Mouse (Mus musculus) CH12.LX (cell line): ENCODE results near the gene Cxcl5. TPM values are rescaled to one million over a fixed set of nuclear protein-coding genes. Genes with fewer than 3 reads are reported as not detected.

Experiments
- DNase-seq: peaks from one replicate; pipeline ENCODE4 v3.0.0-alpha.2; 2013; ENCODE audit errors: extremely low read depth
- H3K27ac ChIP-seq: 2 replicates; pipeline ENCODE4 v1.5.1; 2012; ENCODE audit warnings: low read depth, mild to moderate bottlenecking, control low read depth, moderate library complexity; ENCODE audit not compliant: insufficient read depth
- H3K27me3 ChIP-seq: replicated peaks from 2 replicates; pipeline ENCODE3; 2012; ENCODE audit warnings: inconsistent platforms
- H3K36me3 ChIP-seq, 2 experiments: replicated peaks in 1 of 2; 2 replicates each; pipeline versions ENCODE3 to v1.6.1; 2012; ENCODE audit warnings: inconsistent platforms in 1 of 2, low read length in 1 of 2, mild to moderate bottlenecking in 1 of 2, mixed read lengths in 1 of 2, moderate library complexity in 1 of 2; ENCODE audit not compliant: control insufficient read depth in 1 of 2, insufficient read depth in 1 of 2
- H3K4me1 ChIP-seq, 2 experiments: 2 replicates each; pipeline ENCODE4 v1.6.1; 2012; ENCODE audit warnings: inconsistent platforms in 1 of 2, moderate library complexity in 1 of 2; ENCODE audit not compliant: insufficient read depth in 2 of 2, control insufficient read depth in 1 of 2
- H3K4me2 ChIP-seq: 2 replicates; pipeline ENCODE4 v1.6.1; 2012; ENCODE audit warnings: low read depth, mild to moderate bottlenecking, control low read depth; ENCODE audit not compliant: poor library complexity, insufficient read depth, severe bottlenecking
- H3K4me3 ChIP-seq, 3 experiments: fragments of 150-350 bp in 1 of 3; sonication (generic) in 1 of 3; replicated peaks in 1 of 3; 2 replicates each; pipeline versions ENCODE3 to v1.5.1; 2011 to 2012; ENCODE audit warnings: low read depth in 2 of 3, low read length in 2 of 3, mild to moderate bottlenecking in 2 of 3, moderate library complexity in 2 of 3, control low read depth in 1 of 3, improper control_type of control experiment in 1 of 3, inconsistent platforms in 1 of 3, mixed read lengths in 1 of 3; ENCODE audit not compliant: poor library complexity in 1 of 3
- H3K79me2 ChIP-seq: replicated peaks from 2 replicates; pipeline ENCODE4 v1.6.1; 2012; ENCODE audit warnings: mild to moderate bottlenecking, moderate library complexity; ENCODE audit not compliant: control insufficient read depth, poor library complexity, insufficient read depth, severe bottlenecking; ENCODE audit errors: extremely low read depth
- H3K9ac ChIP-seq: 2 replicates; pipeline ENCODE4 v1.6.1; 2012; ENCODE audit warnings: low read depth, mild to moderate bottlenecking, control low read depth, moderate library complexity; ENCODE audit not compliant: insufficient read depth
- H3K9me3 ChIP-seq: replicated peaks from 2 replicates; pipeline ENCODE3; 2012; ENCODE audit warnings: low read length, inconsistent platforms, mixed read lengths
- CHD2 ChIP-seq: IDR thresholded peaks from 2 replicates; pipeline ENCODE4 v1.6.1; 2011; ENCODE audit warnings: low read length, improper control_type of control experiment
- E2F4 ChIP-seq: IDR thresholded peaks from 2 replicates; pipeline ENCODE4 v1.6.1; 2011; ENCODE audit warnings: low read depth, low read length, improper control_type of control experiment; ENCODE audit not compliant: insufficient replicate concordance
- EP300 ChIP-seq: IDR thresholded peaks from 2 replicates; pipeline ENCODE4 v1.6.1; 2011; ENCODE audit warnings: low read length, improper control_type of control experiment
- ETS1 ChIP-seq: conservative IDR thresholded peaks from 2 replicates; pipeline ENCODE4 v1.6.1; 2012; ENCODE audit warnings: low read depth, mild to moderate bottlenecking, inconsistent platforms, low read length, improper control_type of control experiment, moderate library complexity
- HCFC1 ChIP-seq: IDR thresholded peaks from 2 replicates; pipeline ENCODE4 v1.6.1; 2012; ENCODE audit warnings: low read depth, mild to moderate bottlenecking, inconsistent platforms, low read length, improper control_type of control experiment
- IRF4 ChIP-seq: IDR thresholded peaks from 2 replicates; pipeline ENCODE4 v1.6.1; 2014; ENCODE audit warnings: low read depth, mild to moderate bottlenecking, inconsistent platforms, low read length, improper control_type of control experiment
- MAFK ChIP-seq: IDR thresholded peaks from 2 replicates; pipeline ENCODE4 v1.6.1; 2011; ENCODE audit warnings: low read length, improper control_type of control experiment; ENCODE audit not compliant: insufficient replicate concordance
- MAX ChIP-seq: IDR thresholded peaks from 2 replicates; pipeline ENCODE4 v1.6.1; 2011; ENCODE audit warnings: low read length, improper control_type of control experiment
- MAZ ChIP-seq: IDR thresholded peaks from 2 replicates; pipeline ENCODE4 v1.6.1; 2012; ENCODE audit warnings: low read depth, mild to moderate bottlenecking, inconsistent platforms, low read length, improper control_type of control experiment, moderate library complexity
- MEF2A ChIP-seq: IDR thresholded peaks from 2 replicates; pipeline ENCODE4 v1.6.1; 2014; ENCODE audit warnings: low read depth, mild to moderate bottlenecking, inconsistent platforms, low read length, improper control_type of control experiment, borderline replicate concordance
- MYC ChIP-seq: IDR thresholded peaks from 2 replicates; pipeline ENCODE4 v1.6.1; 2011; ENCODE audit warnings: low read depth, mild to moderate bottlenecking, improper control_type of control experiment, low read length
- NELFE ChIP-seq: IDR thresholded peaks from 2 replicates; pipeline ENCODE4 v1.6.1; 2011; ENCODE audit warnings: low read depth, low read length, improper control_type of control experiment
- POLR2A ChIP-seq: IDR thresholded peaks from 2 replicates; pipeline ENCODE4 v1.6.1; 2011; ENCODE audit warnings: low read depth, mild to moderate bottlenecking, improper control_type of control experiment, low read length
- RAD21 ChIP-seq: IDR thresholded peaks from 2 replicates; pipeline ENCODE4 v1.6.1; 2011; ENCODE audit warnings: low read depth, mild to moderate bottlenecking, low read length, improper control_type of control experiment, moderate library complexity
- SIN3A ChIP-seq: IDR thresholded peaks from 2 replicates; pipeline ENCODE4 v1.6.1; 2012; ENCODE audit warnings: low read length, improper control_type of control experiment, inconsistent platforms
- SMC3 ChIP-seq: IDR thresholded peaks from 2 replicates; pipeline ENCODE4 v1.6.1; 2011; ENCODE audit warnings: low read depth, low read length, improper control_type of control experiment
- TBP ChIP-seq: conservative IDR thresholded peaks from 2 replicates; pipeline ENCODE4 v1.6.1; 2011; ENCODE audit warnings: low read depth, low read length, improper control_type of control experiment
- UBTF ChIP-seq: IDR thresholded peaks from 2 replicates; pipeline ENCODE4 v1.6.1; 2012; ENCODE audit warnings: low read depth, mild to moderate bottlenecking, inconsistent platforms, low read length, improper control_type of control experiment, moderate library complexity
- USF1 ChIP-seq: IDR thresholded peaks from 2 replicates; pipeline ENCODE4 v1.6.1; 2014; ENCODE audit warnings: low read depth, mild to moderate bottlenecking, inconsistent platforms, low read length, improper control_type of control experiment
- USF2 ChIP-seq: conservative IDR thresholded peaks from 2 replicates; pipeline ENCODE4 v1.6.1; 2011; ENCODE audit warnings: low read depth, low read length, improper control_type of control experiment
- ZNF384 ChIP-seq: IDR thresholded peaks from 2 replicates; pipeline ENCODE4 v1.6.1; 2012; ENCODE audit warnings: low read depth, low read length, improper control_type of control experiment, inconsistent platforms
- dilution Hi-C: fragments of 300-500 bp; cut with MboI; formaldehyde crosslinking; loops from 2 replicates; pipeline ENCODE4 v1.14.3; 2020; ENCODE audit warnings: low sequenced_read_pairs; ENCODE audit not compliant: extremely low pct_unique_long_range_greater_than_20kb, extremely low pct_ligation_motif_present
- in situ Hi-C: fragments of 300-500 bp; cut with MboI; formaldehyde crosslinking; loops from 3 replicates; pipeline ENCODE4 v1.14.3; 2019; ENCODE audit warnings: low sequenced_read_pairs, low pct_ligation_motif_present, low pct_unique_long_range_greater_than_20kb, mixed read lengths
- polyA plus RNA-seq: library from polyadenylated mRNA; unstranded; fragments of >175 nt; gene quantifications from 2 replicates; pipeline ENCODE4 v1.2.1, GENCODE M21; 2012; ENCODE audit warnings: low read depth; ENCODE audit not compliant: insufficient read length
- total RNA-seq, 2 experiments: library from RNA; depleted of rRNA; stranded (reverse); fragments of 300-350 nt in 1 of 2; fragments of >200 nt in 1 of 2; gene quantifications; 2 replicates each; pipeline ENCODE4 v1.2.3; 2012 to 2014

Gene Cxcl5
- total RNA-seq (2012; rRNA removed): not detected in 2 replicates
- total RNA-seq (2014; rRNA removed): not detected in 2 replicates
- not detected in 2 replicates for polyA plus RNA-seq

DNA sequence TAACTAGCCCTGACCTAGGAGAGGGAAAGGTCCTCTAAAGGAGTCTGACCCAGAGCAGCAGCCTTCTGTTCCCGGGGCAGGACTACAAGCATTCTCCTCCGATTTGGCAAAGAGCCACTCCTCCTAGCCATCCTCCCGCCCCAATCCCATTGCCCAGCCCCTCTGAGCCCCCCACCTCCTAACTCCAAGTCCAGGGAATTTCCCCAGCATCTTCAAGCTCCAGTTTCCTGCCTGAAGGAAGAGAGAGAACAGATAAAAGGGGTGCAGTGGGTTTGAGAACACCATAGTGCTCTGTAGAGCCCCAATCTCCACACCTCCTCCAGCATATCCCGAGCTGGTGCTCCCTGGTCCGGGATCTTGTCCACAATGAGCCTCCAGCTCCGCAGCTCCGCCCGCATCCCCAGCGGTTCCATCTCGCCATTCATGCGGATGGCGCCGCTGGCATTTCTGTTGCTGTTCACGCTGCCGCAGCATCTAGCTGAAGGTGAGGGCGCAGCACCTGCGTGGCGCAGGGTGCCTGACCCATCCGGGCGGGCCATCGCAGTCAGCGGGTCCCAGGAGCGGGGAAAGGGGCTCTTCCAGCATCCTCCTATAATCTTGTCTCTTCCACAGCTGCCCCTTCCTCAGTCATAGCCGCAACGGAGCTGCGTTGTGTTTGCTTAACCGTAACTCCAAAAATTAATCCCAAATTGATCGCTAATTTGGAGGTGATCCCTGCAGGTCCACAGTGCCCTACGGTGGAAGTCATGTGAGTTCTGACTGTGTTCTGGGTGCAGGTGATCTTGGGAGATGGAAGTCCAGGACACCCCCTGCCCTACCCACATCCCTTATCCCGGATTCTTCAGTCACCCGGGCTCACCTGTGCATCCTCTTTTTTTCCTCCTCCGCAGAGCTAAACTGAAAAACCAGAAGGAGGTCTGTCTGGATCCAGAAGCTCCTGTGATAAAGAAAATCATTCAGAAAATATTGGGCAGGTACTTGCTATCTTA, at the start of gene Cxcl5:
Gene Cxcl5, plus strand, starts transcription at position 284 of the 989 bp plus-strand sequence.
- DNase-seq: no peak
- dilution Hi-C loops: no loop called here
- H3K9me3 ChIP-seq: no peaks in the 10 kb centered on the region
- no peaks in the 10 kb centered on the region for H3K79me2 ChIP-seq
- H3K9ac ChIP-seq: no peak within 1 kb of the TSS
- H3K36me3 ChIP-seq: no peaks in the 10 kb centered on the region
- no peak within 1 kb of the TSS for H3K4me3 ChIP-seq
- no peaks in the 10 kb centered on the region for H3K27me3 ChIP-seq
- in situ Hi-C loops: no loop called here
- TF ChIP-seq IRF4: no peak
- no peak for TF ChIP-seq MAFK
- no peak for TF ChIP-seq EP300
- no peak for TF ChIP-seq E2F4
- H3K4me1 ChIP-seq: peaks cover 2 to 39% of the 10 kb centered on the region in 2 experiments; a peak in 3 of 4 replicates
- H3K4me2 ChIP-seq: no peak within 1 kb of the TSS
- H3K27ac ChIP-seq: no peak within 1 kb of the TSS

DNA sequence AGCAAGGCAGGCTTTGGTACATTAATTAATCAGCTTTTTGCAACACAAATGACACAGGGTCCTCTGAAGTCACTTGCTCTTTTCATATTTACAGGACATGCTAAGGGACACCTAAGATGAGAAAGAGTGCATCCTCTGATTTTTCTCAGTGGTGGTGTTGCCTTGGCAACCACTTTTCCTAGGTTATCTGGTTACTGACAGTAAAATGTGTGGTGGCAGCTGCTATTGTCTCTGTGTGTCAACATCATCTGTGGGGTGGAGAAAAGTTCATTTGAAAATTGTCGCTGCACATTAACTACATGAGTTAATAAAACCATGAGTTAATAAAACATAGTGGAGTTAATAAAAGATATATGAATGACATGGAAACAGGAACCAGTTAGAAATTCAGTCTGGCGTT, 47.8 kb upstream of the Cxcl5 start:
- TF ChIP-seq UBTF (no peak), MAX (no peak), MAZ (no peak), SIN3A (no peak), TBP (no peak)
- no peak overlapping the region for H3K4me3 ChIP-seq
- peaks cover 0 to 19% of the 10 kb centered on the region in 2 experiments; a peak in 2 of 4 replicates for H3K4me1 ChIP-seq
- in situ Hi-C loops: no loop called here
- H3K27me3 ChIP-seq: no peaks in the 10 kb centered on the region
- dilution Hi-C loops: no loop called here
- H3K79me2 ChIP-seq: no peaks in the 10 kb centered on the region
- no peak overlapping the region for H3K9ac ChIP-seq
- no peak overlapping the region for H3K4me2 ChIP-seq
- no peaks in the 10 kb centered on the region for H3K36me3 ChIP-seq
- no peaks in the 10 kb centered on the region for H3K9me3 ChIP-seq
- H3K27ac ChIP-seq: no peak overlapping the region
- no peak for DNase-seq

DNA sequence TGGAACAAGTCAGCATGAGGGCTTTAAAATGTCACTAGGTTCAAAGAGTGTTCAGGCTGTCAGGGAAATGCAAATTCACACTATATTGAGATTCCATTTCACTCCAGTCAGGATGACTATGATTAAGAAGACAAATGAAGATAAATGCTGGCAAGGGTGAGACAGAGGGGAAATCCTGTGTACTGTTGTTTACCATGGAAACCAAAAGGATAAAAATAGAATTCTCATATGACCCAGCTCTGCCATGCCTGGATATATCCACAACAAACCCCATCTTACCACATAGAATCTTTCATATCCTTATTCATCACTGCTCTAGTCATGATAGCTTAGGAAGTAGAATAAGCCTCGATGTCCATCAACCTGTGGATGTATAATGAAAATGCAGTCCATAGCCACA, 41.2 kb upstream of the Cxcl5 start:
- H3K36me3 ChIP-seq: no peaks in the 10 kb centered on the region
- H3K4me3 ChIP-seq: no peak overlapping the region
- no peak overlapping the region for H3K9ac ChIP-seq
- H3K4me1 ChIP-seq: peaks cover 2 to 41% of the 10 kb centered on the region in 2 experiments; a peak in 2 of 4 replicates
- H3K27me3 ChIP-seq: no peaks in the 10 kb centered on the region
- H3K79me2 ChIP-seq: no peaks in the 10 kb centered on the region
- DNase-seq: no peak
- H3K27ac ChIP-seq: no peak overlapping the region
- H3K9me3 ChIP-seq: no peaks in the 10 kb centered on the region
- no peak overlapping the region for H3K4me2 ChIP-seq
- dilution Hi-C loops: no loop called here
- TF ChIP-seq POLR2A (no peak), ZNF384 (no peak), NELFE (no peak), MEF2A (no peak), USF1 (no peak), EP300 (no peak), CHD2 (no peak), UBTF (no peak), MAFK (no peak), ETS1 (no peak), SMC3 (no peak), USF2 (no peak), HCFC1 (no peak), RAD21 (no peak), MYC (no peak), TBP (no peak)
- TF ChIP-seq, all 38 proteins: peak for 0
- in situ Hi-C loops: no loop called here
